Mouse (Mus musculus) stomach, postnatal 0 days (tissue): ENCODE results near the gene Fam131a.
A peak's percentile ranks its signal among the peaks of the same experiment; 100 is the strongest.

Experiments
- CTCF ChIP-seq: IDR thresholded peaks from 2 replicates; pipeline ENCODE4 v1.5.1; 2016; ENCODE audit warnings: antibody characterized with exemption, low read depth, mild to moderate bottlenecking, moderate library complexity
- EP300 ChIP-seq: optimal IDR thresholded peaks from 2 replicates; pipeline ENCODE3; 2016; ENCODE audit warnings: antibody characterized with exemption

- TF ChIP-seq CTCF (peak; percentile 62), EP300 (peak; percentile 25)
Measured at GRCm38 (mm10) chr16:20715976-20716840, 23.2 kb downstream of the Fam131a start.
